Mouse (Mus musculus) limb, embryonic 15.5 days (tissue): ENCODE data around the gene Apoa5. TPM values are rescaled to one million over a fixed set of nuclear protein-coding genes. Genes with fewer than 3 reads are reported as not detected.
"Not testable (repeated sequence)": the region's sequence is repeated elsewhere in the genome, so short reads cannot be mapped to it uniquely, and the experiment has no call there.

Experiments used
- ATAC-seq: fragments of 200-750 bp; cut with Nextera tagmentation; 2 replicates; pipeline ENCODE4 v1.8.0; 2017; ENCODE audit warnings: low read depth, moderate TSS enrichment; ENCODE audit not compliant: insufficient number of reproducible peaks, low FRiP score, low TSS enrichment
- H3K27ac ChIP-seq: fragments of 300-500 bp; sonication (generic); 2 replicates; pipeline ENCODE4 v1.5.1; 2015; ENCODE audit warnings: moderate library complexity, mild to moderate bottlenecking, inconsistent platforms
- H3K27me3 ChIP-seq: fragments of 300-500 bp; sonication (generic); 2 replicates; pipeline ENCODE4 v1.6.1; 2015; ENCODE audit warnings: inconsistent platforms
- H3K36me3 ChIP-seq: fragments of 300-500 bp; sonication (generic); 2 replicates; pipeline ENCODE4 v1.6.1; 2015; ENCODE audit warnings: inconsistent platforms
- H3K4me1 ChIP-seq: fragments of 300-500 bp; sonication (generic); 2 replicates; pipeline ENCODE4 v1.6.1; 2015; ENCODE audit warnings: inconsistent platforms
- H3K4me2 ChIP-seq: fragments of 300-500 bp; sonication (generic); 2 replicates; pipeline ENCODE4 v1.6.1; 2015; ENCODE audit warnings: mild to moderate bottlenecking, inconsistent platforms
- H3K4me3 ChIP-seq: fragments of 300-500 bp; sonication (generic); 2 replicates; pipeline ENCODE4 v1.5.1; 2015; ENCODE audit warnings: mild to moderate bottlenecking, inconsistent platforms
- H3K9ac ChIP-seq: fragments of 300-500 bp; sonication (generic); 2 replicates; pipeline ENCODE4 v1.6.1; 2015; ENCODE audit warnings: inconsistent platforms
- H3K9me3 ChIP-seq: fragments of 300-500 bp; sonication (generic); 2 replicates; pipeline ENCODE4 v1.6.1; 2016; ENCODE audit warnings: inconsistent platforms
- WGBS: fragments of 180-500 bp; shearing (Covaris S2); methylation state at CpG from one replicate; pipeline ENCODE4 v1.1.7; 2015; 5-methylcytosine and 5-hydroxymethylcytosine counted together
- polyA plus RNA-seq: library from polyadenylated mRNA; unstranded; fragments of >200 nt; fragmentation: Nextera tagmentation; extraction: Ambion mirVana; gene quantifications from 2 replicates; pipeline ENCODE4 v1.2.1, GENCODE M21; 2015

Apoa5 gene
- polyA plus RNA-seq, 1 experiment from 2014 or later = not detected

DNA sequence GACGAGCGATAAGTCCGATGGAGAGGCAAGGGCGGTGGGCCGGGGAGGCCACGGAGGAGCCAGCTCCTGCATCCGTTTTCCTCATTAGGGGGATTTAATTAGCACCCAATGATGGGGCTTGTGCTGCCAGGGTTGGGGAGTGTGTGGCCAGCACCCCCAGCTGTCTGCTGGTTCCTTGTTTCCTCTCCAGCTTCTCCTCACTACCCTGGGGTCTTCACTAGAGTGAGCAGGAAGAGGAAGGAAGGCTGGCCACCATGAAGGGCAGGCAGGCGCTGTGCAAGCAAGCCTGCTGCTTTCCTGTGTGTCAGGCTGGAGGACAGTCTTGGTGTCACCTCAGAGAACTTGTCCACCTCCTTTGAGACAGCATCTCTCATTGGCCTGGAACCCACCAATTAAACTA lies 48.5 kb downstream of the Apoa5 start:
- no peak overlapping the region for H3K4me2 ChIP-seq
- ATAC-seq = no peak
- 0 out of 2 replicates have a peak, but pooled peaks cover 3% of the 10 kb centered on the region for H3K4me1 ChIP-seq
- H3K27ac ChIP-seq = no peak overlapping the region
- H3K27me3 ChIP-seq = no peaks in the 10 kb centered on the region
- WGBS = 54% methylated on average over 8 of the region's 8 CpGs
- no peaks in the 10 kb centered on the region for H3K36me3 ChIP-seq
- H3K4me3 ChIP-seq = no peak overlapping the region
- H3K9me3 ChIP-seq = no peaks in the 10 kb centered on the region
- H3K9ac ChIP-seq = no peak overlapping the region

DNA sequence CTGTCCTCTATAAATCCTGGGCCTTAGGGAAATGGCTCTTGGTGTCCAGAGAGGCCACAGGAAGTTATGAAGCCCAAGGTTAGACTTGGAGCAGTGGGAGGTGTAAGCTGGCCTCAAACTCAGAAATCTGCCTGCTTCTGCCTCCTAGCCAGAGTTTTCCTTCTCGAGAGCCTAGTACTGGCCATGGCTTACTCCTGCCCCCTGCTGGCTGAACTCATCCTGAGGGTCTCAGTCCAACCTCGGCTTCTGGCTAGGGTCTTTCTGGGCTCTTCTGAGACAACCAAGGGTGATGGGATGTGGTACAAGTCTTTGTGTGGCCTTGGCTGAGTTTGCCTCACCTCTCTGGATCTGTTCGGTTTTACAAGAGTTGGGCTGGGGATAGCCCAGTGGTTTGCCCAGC lies 49.5 kb downstream of the Apoa5 start:
- 0 out of 2 replicates have a peak, but pooled peaks cover 3% of the 10 kb centered on the region for H3K4me1 ChIP-seq
- H3K36me3 ChIP-seq = no peaks in the 10 kb centered on the region
- WGBS = 89% methylated on average over 3 of the region's 3 CpGs
- no peaks in the 10 kb centered on the region for H3K9me3 ChIP-seq
- no peak overlapping the region for H3K4me3 ChIP-seq
- no peak for ATAC-seq
- H3K27me3 ChIP-seq = no peaks in the 10 kb centered on the region
- H3K27ac ChIP-seq = no peak overlapping the region
- H3K9ac ChIP-seq = no peak overlapping the region
- H3K4me2 ChIP-seq = no peak overlapping the region

DNA sequence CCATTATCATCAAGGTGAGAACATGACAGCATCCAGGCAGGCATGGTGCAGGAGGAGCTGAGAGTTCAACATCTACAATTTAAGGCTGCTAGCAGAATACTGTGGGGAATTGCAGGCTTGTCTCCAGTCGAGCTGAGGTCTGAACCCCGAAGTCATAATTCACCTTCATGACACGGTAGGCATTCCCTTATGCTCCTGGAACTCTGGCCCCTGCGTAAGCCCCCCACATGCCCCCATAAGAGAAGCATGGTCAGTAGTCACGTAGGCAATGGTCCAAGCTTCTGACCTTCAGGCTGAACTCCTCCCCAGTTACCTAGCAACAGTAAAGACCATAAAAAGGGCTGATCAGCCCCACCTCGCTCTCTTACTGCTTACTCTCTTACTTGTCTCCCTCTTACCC lies 51.5 kb downstream of the Apoa5 start, which contains the start of gene 4931429L15Rik:
4931429L15Rik (minus strand) TSS at position 101 of the 400 bp plus-strand sequence.
- H3K4me3 ChIP-seq, H3K27me3 ChIP-seq, H3K9me3 ChIP-seq, H3K27ac ChIP-seq, H3K36me3 ChIP-seq, H3K4me2 ChIP-seq, ATAC-seq, H3K4me1 ChIP-seq, H3K9ac ChIP-seq: not testable (repeated sequence)
- 84% methylated on average over 6 of the region's 6 CpGs for WGBS

DNA sequence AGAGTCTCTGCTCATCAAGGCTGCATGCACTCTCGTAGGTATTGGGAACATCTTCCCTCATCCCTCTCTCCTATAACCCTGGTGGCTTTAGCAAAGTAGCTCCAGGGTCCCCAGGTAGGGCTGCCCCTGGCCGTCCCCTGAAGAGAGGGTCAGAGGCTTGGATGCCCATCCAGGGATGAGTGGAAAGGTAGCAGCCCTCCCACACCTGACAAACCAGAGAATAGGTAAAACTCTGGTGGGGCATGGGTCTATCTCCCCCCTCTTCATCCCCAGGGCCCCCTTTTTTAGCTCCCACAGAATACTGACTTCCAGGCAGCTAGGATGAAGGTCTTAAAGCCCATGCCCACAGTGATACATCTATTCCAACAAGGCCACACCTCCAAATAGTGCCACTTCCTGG lies 52.0 kb downstream of the Apoa5 start:
- 0 out of 2 replicates have a peak, but pooled peaks cover 3% of the 10 kb centered on the region for H3K4me1 ChIP-seq

More for the DNA sequence above, 52.0 kb downstream of the Apoa5 start:
- Histone ChIP-seq H3K4me2 (no peak overlapping the region), H3K9me3 (no peaks in the 10 kb centered on the region), H3K27ac (no peak overlapping the region), H3K36me3 (no peaks in the 10 kb centered on the region), H3K9ac (no peak overlapping the region), H3K27me3 (no peaks in the 10 kb centered on the region), H3K4me3 (no peak overlapping the region)
- 88% methylated on average over 2 of the region's 2 CpGs for WGBS
- ATAC-seq = no peak

Other genes starting within 250 kb of the Apoa5 start
- 4.1 and 14.1 TPM in 2 replicates for gene Apoa1, start 40.1 kb upstream of the Apoa5 start, polyA plus RNA-seq
- gene Apoc3, start 33.0 kb upstream of the Apoa5 start, polyA plus RNA-seq = not detected in 2 replicates
- gene Apoa4, start 27.9 kb upstream of the Apoa5 start, polyA plus RNA-seq = 0.24 TPM in 1 of 2 replicates, not detected in the other
- 56.6 and 60.0 TPM in 2 replicates for gene Zpr1, start 4.4 kb downstream of the Apoa5 start, polyA plus RNA-seq
- 19.9 and 23.5 TPM in 2 replicates for gene Bud13, start 14.4 kb downstream of the Apoa5 start, polyA plus RNA-seq
- not detected in 2 replicates for gene 4931429L15Rik, start 51.4 kb downstream of the Apoa5 start, polyA plus RNA-seq